Mouse (Mus musculus) liver, embryonic 12.5 days (tissue): ENCODE measurements around the gene Mark2. TPM values are rescaled to one million over a fixed set of nuclear protein-coding genes. Genes with fewer than 3 reads are reported as not detected.

Experiments
- ATAC-seq: fragments of 200-750 bp; cut with Nextera tagmentation; 2 replicates; pipeline ENCODE4 v1.8.0; 2017; ENCODE audit warnings: moderate number of reproducible peaks, mild to moderate bottlenecking, moderate library complexity
- H3K27ac ChIP-seq: fragments of 300-500 bp; sonication (generic); 2 replicates; pipeline ENCODE4 v1.5.1; 2016; ENCODE audit warnings: mild to moderate bottlenecking
- H3K27me3 ChIP-seq: fragments of 300-500 bp; sonication (generic); replicated peaks from 2 replicates; pipeline ENCODE4 v1.6.1; 2016; ENCODE audit warnings: mild to moderate bottlenecking, moderate library complexity
- H3K36me3 ChIP-seq: fragments of 300-500 bp; sonication (generic); 2 replicates; pipeline ENCODE4 v1.6.1; 2016; ENCODE audit warnings: mild to moderate bottlenecking, moderate library complexity
- H3K4me1 ChIP-seq: fragments of 300-500 bp; sonication (generic); 2 replicates; pipeline ENCODE4 v1.6.1; 2016
- H3K4me2 ChIP-seq: fragments of 300-500 bp; sonication (generic); 2 replicates; pipeline ENCODE4 v1.6.1; 2016; ENCODE audit warnings: mild to moderate bottlenecking, moderate library complexity
- H3K4me3 ChIP-seq: fragments of 300-500 bp; sonication (generic); 2 replicates; pipeline ENCODE4 v1.5.1; 2016; ENCODE audit warnings: mild to moderate bottlenecking, moderate library complexity
- H3K9ac ChIP-seq: fragments of 300-500 bp; sonication (generic); 2 replicates; pipeline ENCODE4 v1.6.1; 2016; ENCODE audit warnings: mild to moderate bottlenecking, moderate library complexity
- H3K9me3 ChIP-seq: fragments of 300-500 bp; sonication (generic); replicated peaks from 2 replicates; pipeline ENCODE4 v1.6.1; 2016; ENCODE audit warnings: mild to moderate bottlenecking, moderate library complexity
- WGBS: fragments of 180-500 bp; shearing (Covaris S2); methylation state at CpG from one replicate; pipeline ENCODE4 v1.1.7; 2016; ENCODE audit not compliant: insufficient replicate concordance; 5-methylcytosine and 5-hydroxymethylcytosine counted together
- polyA plus RNA-seq: library from polyadenylated mRNA; unstranded; fragments of >200 nt; fragmentation: Nextera tagmentation; extraction: Ambion mirVana; gene quantifications from 2 replicates; pipeline ENCODE4 v1.2.1, GENCODE M21; 2016

Gene Mark2
- polyA plus RNA-seq, 1 experiment from 2014 or later: 41.3 TPM

DNA sequence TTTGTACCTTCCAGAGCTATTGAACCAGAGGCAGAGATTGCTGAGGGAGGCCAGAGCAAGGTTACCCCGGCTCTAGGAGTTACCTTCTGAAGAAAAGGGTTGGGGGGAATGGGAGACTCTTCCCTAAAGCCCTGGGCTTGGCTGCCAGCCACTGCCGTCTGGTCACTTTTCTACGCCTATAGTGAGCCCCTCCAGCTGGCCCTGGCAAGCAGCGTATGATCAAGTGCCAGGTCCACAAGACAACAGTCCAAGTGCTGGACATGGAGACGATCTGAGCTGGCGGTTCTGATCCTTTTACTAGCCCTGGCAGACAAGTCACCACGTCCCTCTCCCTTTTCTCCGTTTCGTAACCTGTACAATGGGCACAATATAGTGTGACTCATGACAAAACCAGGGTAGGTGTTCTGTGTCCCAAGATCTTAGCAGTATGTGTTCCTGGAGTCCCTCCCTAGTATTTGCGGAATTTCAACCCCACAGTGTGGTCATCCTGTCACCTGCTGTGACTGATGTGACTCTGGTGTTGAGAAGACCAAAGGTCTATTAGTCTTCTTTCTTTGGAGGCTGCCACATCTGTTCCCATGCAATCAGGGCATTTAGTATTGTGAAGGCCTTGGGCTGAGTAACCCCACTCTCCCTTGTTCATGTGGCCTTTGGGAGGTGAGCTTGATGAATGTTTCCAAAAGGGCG lies 11.3 kb upstream of the Mark2 start:
- Histone ChIP-seq H3K36me3 (peaks cover 9% of the 10 kb centered on the region), H3K27me3 (no peaks in the 10 kb centered on the region), H3K4me3 (no peak overlapping the region), H3K4me2 (no peak overlapping the region), H3K4me1 (0 out of 2 replicates have a peak, but pooled peaks cover 3% of the 10 kb centered on the region), H3K27ac (no peak overlapping the region), H3K9ac (no peak overlapping the region), H3K9me3 (no peaks in the 10 kb centered on the region)
- WGBS: 77% methylated on average over 11 of the region's 11 CpGs
- no peak for ATAC-seq

DNA sequence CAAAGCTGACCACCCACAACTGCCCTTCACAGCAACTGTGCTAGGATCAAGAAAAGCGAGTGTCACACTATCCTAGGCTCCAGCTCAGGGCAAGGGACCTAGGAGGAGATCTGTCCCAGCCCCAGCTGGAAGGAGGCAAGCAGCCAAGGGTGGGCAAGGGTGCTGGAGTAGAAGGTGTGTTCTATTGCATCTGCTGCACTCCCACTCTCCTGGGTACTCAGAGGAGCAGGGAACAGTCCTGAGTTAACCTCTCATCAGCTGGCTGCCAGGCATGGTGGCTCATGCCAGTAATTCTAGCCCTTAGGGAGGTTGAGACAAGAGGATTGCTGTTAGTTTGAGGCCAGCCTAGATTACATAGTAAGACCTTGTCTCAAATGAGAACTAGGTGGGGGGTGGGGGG lies 8.3 kb upstream of the Mark2 start:
- no peak for ATAC-seq
- H3K9me3 ChIP-seq: no peaks in the 10 kb centered on the region
- no peak overlapping the region for H3K4me2 ChIP-seq
- 0 out of 2 replicates have a peak, but pooled peaks cover 3% of the 10 kb centered on the region for H3K4me1 ChIP-seq
- no peaks in the 10 kb centered on the region for H3K36me3 ChIP-seq
- H3K27me3 ChIP-seq: no peaks in the 10 kb centered on the region
- WGBS: 83% methylated on average over 1 of the region's 1 CpGs
- H3K4me3 ChIP-seq: no peak overlapping the region
- H3K9ac ChIP-seq: no peak overlapping the region
- H3K27ac ChIP-seq: no peak overlapping the region

DNA sequence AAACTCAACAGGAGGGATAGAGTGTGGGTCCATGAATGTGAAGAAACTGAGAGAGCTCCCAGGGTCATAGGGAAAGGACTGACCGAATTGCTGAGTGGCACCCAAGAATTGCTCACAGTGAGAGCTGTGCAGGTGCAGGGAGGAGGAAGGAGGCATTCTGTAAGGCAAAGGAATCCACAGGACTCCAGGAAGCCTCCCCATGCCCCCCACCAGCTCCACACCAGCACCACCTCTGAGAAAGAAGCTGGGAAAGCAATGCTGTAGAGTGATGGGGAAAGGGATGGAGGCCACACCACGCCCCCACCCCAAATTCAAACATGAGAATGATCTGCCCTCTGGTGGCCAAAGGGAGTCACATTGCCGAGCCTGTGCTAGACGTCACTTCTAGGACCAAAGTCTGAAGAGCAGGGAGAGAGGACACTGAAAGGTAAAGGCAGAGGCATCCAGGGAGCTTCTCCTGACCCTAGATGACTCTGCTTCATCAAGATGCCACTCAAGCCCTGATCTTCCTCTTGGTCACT lies 3.6 kb upstream of the Mark2 start:
- WGBS: 14% methylated on average over 4 of the region's 4 CpGs

DNA sequence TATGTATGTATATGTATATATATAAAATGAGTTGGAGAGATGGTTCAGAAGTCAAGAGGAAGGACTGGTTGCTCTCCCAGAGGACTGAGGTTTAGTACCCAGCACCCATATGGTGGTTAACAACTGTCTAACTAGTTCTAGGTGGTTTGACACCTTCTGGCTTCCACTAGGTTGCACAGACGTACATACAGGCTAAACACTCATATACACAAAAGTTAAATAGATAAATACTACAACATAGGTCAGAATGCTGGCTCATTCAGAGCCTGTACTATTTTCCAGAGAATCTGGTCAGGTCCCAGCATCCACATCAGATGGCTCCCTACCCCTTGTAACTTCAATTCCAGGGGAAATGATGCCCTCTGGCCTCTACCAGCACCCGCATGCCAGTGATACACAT lies 986 bp upstream of the Mark2 start:
- H3K4me1 ChIP-seq: peaks cover 40% of the 10 kb centered on the region
- no peak for ATAC-seq
- peak overlapping the region; percentile 82 for H3K27ac ChIP-seq
- H3K9me3 ChIP-seq: no peaks in the 10 kb centered on the region
- H3K36me3 ChIP-seq: peaks cover 5% of the 10 kb centered on the region; the same call in 1 of the 2 replicates
- H3K4me2 ChIP-seq: peak overlapping the region; percentile 94
- 73% methylated on average over 2 of the region's 2 CpGs for whole genome bisulfite sequencing
- 0 out of 2 replicates have a peak overlapping the region, but pooled peaks have one; percentile 66 for H3K9ac ChIP-seq
- H3K27me3 ChIP-seq: no peaks in the 10 kb centered on the region
- no peak overlapping the region for H3K4me3 ChIP-seq

More for the DNA sequence above, 3.6 kb upstream of the Mark2 start:
- no peaks in the 10 kb centered on the region for H3K36me3 ChIP-seq
- H3K4me3 ChIP-seq: no peak overlapping the region
- ATAC-seq: no peak
- no peak overlapping the region for H3K27ac ChIP-seq
- no peak overlapping the region for H3K9ac ChIP-seq
- no peaks in the 10 kb centered on the region for H3K9me3 ChIP-seq
- peaks cover 17% of the 10 kb centered on the region for H3K4me1 ChIP-seq
- H3K4me2 ChIP-seq: no peak overlapping the region
- H3K27me3 ChIP-seq: no peaks in the 10 kb centered on the region

DNA sequence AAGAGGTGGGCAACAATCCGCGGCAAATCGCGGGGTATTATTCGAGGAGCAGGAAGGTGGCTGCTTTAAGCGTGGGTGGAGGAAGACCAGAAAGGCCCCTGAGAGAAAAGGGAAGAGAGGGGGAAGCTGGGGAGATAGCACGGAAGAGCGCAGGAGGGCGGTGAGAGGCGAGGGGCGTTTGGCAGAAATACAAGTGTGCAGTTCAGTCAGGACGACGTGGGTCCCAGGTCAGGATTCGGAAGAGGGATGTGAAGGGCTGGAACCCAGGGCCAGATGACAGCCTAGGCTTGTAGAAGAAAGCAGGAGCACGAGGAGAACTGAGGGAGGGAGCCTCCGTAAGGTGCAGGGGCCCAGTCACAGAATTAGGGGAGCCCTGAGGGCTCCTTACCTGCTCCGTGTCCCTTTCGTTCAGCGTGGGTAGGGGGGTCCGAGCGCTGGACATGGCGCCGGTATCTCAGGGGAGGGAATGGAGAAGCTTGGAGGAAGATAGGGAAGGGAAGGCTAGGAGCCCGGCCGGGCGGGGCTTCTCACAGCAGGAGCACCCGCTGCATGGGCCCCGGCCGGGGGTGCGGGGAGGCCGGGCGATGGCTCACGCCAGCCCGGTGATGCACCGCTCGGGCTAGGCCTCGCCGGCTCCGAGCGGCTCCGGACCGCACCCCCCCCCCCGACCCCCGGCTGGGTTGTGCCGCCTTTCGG lies 732 bp downstream of the Mark2 start:
- H3K27ac ChIP-seq: peak overlapping the region; percentile 93
- H3K4me3 ChIP-seq: peak overlapping the region; percentile 91
- peaks cover 58% of the 10 kb centered on the region for H3K4me1 ChIP-seq
- ATAC-seq: peak; percentile 75
- no peaks in the 10 kb centered on the region for H3K27me3 ChIP-seq
- peaks cover 8% of the 10 kb centered on the region; the same call in 1 of the 2 replicates for H3K36me3 ChIP-seq
- peak overlapping the region; percentile 95 for H3K9ac ChIP-seq
- no peaks in the 10 kb centered on the region for H3K9me3 ChIP-seq
- under 1% methylated on average over 35 of the region's 46 CpGs for WGBS
- peak overlapping the region; percentile 94 for H3K4me2 ChIP-seq

DNA sequence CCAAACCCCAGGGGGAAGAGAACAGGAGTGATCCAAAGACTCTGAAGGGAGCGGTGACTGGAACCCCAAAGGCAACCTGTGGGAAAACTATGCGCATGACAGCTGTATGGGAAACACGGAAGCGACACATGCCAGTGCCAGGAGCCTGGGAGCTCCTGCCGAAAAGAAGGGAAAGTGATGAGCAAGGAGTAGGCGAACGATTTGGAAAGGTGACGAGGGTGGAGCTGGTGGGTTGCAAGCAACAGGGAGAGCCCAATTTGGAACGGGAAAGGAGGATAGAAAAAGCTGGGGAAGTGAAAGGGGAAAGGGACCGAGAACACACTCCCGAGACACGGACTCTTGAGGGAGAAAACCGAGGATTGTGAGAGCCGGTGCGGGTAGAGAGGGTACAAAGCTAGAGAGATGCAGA lies 1.3 kb downstream of the Mark2 start:
- 1% methylated on average over 15 of the region's 15 CpGs for WGBS
- no peak for ATAC-seq

DNA sequence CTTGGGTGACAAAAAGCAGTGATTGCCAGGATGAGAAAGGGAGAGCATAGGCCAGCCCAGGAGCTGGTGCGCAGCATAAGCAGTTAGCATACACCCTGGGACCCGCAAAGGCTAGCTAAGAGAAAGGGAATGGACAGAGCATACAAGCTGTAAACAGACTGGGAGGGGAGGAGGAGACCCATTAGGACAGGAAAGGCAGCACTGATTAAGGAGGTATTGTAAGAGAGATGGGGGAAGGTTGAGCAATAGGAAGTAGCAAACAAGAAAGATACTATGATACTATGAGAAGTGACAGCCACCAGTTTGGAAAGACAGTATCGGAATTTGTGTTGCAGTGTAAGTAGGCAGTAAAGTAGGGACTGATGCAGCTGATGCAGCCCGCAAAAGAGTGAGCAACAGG lies 1.8 kb downstream of the Mark2 start:
- Histone ChIP-seq H3K4me2 (peak overlapping the region; percentile 94), H3K4me1 (peaks cover 63% of the 10 kb centered on the region), H3K27me3 (no peaks in the 10 kb centered on the region), H3K9ac (peak overlapping the region; percentile 95), H3K4me3 (peak overlapping the region; percentile 91), H3K27ac (peak overlapping the region; percentile 93; the same call in 1 of the 2 replicates), H3K36me3 (peaks cover 8% of the 10 kb centered on the region; the same call in 1 of the 2 replicates), H3K9me3 (no peaks in the 10 kb centered on the region)
- ATAC-seq: no peak
- 32% methylated on average over 4 of the region's 4 CpGs for WGBS

More for the DNA sequence above, 1.3 kb downstream of the Mark2 start:
- H3K36me3 ChIP-seq: peaks cover 8% of the 10 kb centered on the region; the same call in 1 of the 2 replicates
- H3K27ac ChIP-seq: peak overlapping the region; percentile 93
- H3K4me3 ChIP-seq: peak overlapping the region; percentile 91
- H3K9me3 ChIP-seq: no peaks in the 10 kb centered on the region
- H3K4me2 ChIP-seq: peak overlapping the region; percentile 94
- peak overlapping the region; percentile 95 for H3K9ac ChIP-seq
- H3K27me3 ChIP-seq: no peaks in the 10 kb centered on the region
- H3K4me1 ChIP-seq: peaks cover 63% of the 10 kb centered on the region

DNA sequence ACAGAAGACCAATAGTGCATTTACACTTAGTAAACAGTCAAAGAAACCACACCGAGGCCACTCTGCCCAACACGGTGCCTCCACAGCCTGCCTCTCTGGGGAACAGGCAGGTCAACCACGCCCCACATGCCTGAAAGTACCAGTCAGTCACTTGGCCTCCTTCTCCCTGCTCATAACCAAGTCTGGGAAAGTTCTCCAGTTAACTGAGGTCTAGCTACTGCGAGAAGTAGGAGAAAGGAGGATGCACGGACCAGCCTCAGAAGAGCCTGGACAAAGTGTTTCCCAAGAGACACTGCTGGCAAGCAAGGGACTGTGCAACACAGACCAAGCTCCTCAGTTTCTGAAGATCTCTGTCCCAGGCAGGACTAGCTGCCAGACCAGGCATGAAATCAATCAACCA lies 2.6 kb downstream of the Mark2 start:
- H3K4me3 ChIP-seq: peak overlapping the region; percentile 91
- H3K9ac ChIP-seq: no peak overlapping the region
- H3K36me3 ChIP-seq: peaks cover 11% of the 10 kb centered on the region; the same call in 1 of the 2 replicates
- H3K27me3 ChIP-seq: no peaks in the 10 kb centered on the region
- peaks cover 71% of the 10 kb centered on the region for H3K4me1 ChIP-seq
- ATAC-seq: no peak
- H3K27ac ChIP-seq: no peak overlapping the region
- H3K4me2 ChIP-seq: peak overlapping the region; percentile 94
- whole genome bisulfite sequencing: 38% methylated on average over 5 of the region's 5 CpGs
- no peaks in the 10 kb centered on the region for H3K9me3 ChIP-seq

DNA sequence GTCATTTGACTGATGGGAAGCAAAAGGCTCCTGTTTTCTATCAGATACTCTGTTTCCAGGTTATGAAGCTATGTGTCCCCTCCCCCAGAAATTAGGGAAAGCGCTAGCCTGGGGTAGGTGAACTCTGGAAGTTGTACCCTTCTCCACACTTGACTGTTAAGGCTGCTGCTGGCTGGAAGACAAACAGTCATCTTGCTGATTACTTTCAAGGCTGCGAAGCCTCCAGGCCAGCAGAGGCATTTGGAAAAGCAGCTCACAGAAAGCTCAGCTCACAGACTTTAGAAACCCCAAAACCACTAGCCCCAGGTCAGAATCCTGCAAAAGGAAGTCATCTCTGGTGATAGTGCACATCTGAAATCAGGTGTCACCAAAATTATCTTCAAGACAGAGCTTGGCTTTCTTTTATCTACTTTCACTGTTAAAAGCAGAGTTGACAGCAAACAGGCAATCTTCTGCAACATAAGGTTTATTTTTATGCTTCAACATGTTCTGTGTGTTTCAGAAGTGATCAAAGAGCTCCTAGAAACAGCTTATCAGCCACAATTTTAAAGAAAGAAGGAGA lies 3.8 kb downstream of the Mark2 start:
- Histone ChIP-seq H3K27me3 (no peaks in the 10 kb centered on the region), H3K9ac (no peak overlapping the region), H3K4me3 (no peak overlapping the region), H3K9me3 (no peaks in the 10 kb centered on the region), H3K4me2 (peak overlapping the region; percentile 16), H3K4me1 (peaks cover 69% of the 10 kb centered on the region), H3K27ac (no peak overlapping the region), H3K36me3 (peaks cover 11% of the 10 kb centered on the region)
- 70% methylated on average over 2 of the region's 2 CpGs for WGBS
- ATAC-seq: no peak

DNA sequence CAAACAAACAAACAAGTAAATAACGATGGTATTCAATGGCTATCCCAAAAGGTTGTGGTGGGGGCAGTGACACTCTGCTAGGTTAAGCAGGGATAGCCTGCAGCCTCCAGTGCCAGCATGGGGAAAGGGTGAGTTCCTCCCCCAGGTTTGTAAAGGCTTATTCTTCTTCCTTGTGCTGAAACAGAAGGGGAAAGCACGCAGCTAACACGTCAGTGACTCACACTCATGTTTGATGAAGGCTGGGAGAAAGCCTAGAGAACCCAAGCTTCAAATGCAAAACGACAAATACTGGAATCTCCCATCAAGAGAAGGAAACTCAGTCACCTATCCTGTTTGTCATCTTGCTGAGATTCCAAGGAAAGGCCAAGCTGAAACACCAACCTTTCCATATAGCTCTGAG lies 6.0 kb downstream of the Mark2 start:
- Histone ChIP-seq H3K4me2 (no peak overlapping the region), H3K4me3 (no peak overlapping the region), H3K36me3 (peaks cover 21% of the 10 kb centered on the region), H3K9me3 (no peaks in the 10 kb centered on the region), H3K4me1 (peaks cover 61% of the 10 kb centered on the region), H3K27me3 (no peaks in the 10 kb centered on the region), H3K9ac (no peak overlapping the region), H3K27ac (no peak overlapping the region)
- ATAC-seq: no peak
- 80% methylated on average over 4 of the region's 4 CpGs for WGBS

DNA sequence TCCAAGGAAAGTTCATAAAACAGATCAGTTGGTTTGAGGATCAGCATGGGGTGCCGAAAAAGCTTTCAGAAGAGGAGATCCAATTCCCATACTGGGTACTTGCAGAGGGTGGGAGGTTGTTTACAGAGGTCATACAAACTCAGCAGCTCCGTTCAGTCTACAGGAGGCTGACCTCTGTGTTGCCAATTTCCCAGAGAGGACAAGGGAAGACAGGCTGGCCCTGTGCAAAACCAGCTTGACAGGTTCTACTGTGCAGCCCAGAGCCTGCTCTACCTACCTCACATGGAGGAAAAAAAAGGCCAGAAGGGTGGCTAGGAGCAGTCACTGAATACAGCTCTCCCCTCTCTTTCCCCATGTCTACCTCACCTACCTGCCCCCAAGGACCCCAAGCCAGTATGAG lies 7.6 kb downstream of the Mark2 start:
- H3K27ac ChIP-seq: no peak overlapping the region
- H3K36me3 ChIP-seq: peaks cover 25% of the 10 kb centered on the region
- no peaks in the 10 kb centered on the region for H3K9me3 ChIP-seq
- no peak overlapping the region for H3K4me3 ChIP-seq
- ATAC-seq: no peak
- H3K4me1 ChIP-seq: peaks cover 44% of the 10 kb centered on the region
- H3K4me2 ChIP-seq: no peak overlapping the region
- H3K9ac ChIP-seq: no peak overlapping the region
- no peaks in the 10 kb centered on the region for H3K27me3 ChIP-seq
- 76% methylated on average over 2 of the region's 2 CpGs for WGBS

DNA sequence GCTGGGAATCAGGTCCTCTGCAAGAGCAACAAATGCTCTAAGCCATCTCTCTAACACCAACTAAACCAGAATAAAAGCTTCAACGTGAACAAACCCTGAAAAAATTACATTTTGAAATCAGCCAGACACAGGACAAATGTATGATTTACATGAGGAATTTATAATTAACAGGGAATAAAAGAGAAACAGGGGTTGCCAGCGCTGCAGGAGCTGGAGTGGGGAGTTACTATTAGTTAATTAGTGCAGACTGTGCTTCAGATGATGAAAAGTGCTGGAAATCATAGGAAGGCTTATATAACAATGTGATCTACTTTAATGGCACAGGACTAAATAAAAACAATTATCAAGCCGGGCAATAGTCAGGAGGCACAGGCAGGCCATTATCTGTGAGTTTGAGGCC lies 20.3 kb downstream of the Mark2 start:
- Histone ChIP-seq H3K9ac (no peak overlapping the region), H3K27ac (no peak overlapping the region), H3K9me3 (no peaks in the 10 kb centered on the region), H3K27me3 (no peaks in the 10 kb centered on the region), H3K4me1 (peaks cover 39% of the 10 kb centered on the region), H3K4me2 (no peak overlapping the region), H3K36me3 (peaks cover 1% of the 10 kb centered on the region; the same call in 1 of the 2 replicates), H3K4me3 (no peak overlapping the region)
- 73% methylated on average over 3 of the region's 3 CpGs for WGBS
- ATAC-seq: no peak
